Mouse (Mus musculus) brain, embryonic 14.5 days (tissue): ENCODE data around the gene Zkscan4.
"Not testable (repeated sequence)": the region's sequence is repeated elsewhere in the genome, so short reads cannot be mapped to it uniquely, and the experiment has no call there.

Experiments
- CTCF ChIP-seq: fragments of 200-500 bp; IDR thresholded peaks from 2 replicates; pipeline ENCODE4 v1.5.1; 2012; ENCODE audit warnings: inconsistent platforms, mild to moderate bottlenecking, moderate library complexity, borderline replicate concordance; ENCODE audit not compliant: insufficient read depth, insufficient read length; ENCODE audit errors: extremely low read depth
- POLR2A ChIP-seq: fragments of 200-500 bp; IDR thresholded peaks from 2 replicates; pipeline ENCODE4 v1.6.1; 2012; ENCODE audit warnings: mild to moderate bottlenecking, inconsistent platforms, borderline replicate concordance; ENCODE audit not compliant: poor library complexity, insufficient read depth, insufficient read length, severe bottlenecking; ENCODE audit errors: extremely low read depth

- TF ChIP-seq CTCF, POLR2A: not testable (repeated sequence)
Observed at GRCm38 (mm10) chr13:21501182-21501581, 22.5 kb downstream of the Zkscan4 start, which contains the start of gene Gm11273.
